Mouse (Mus musculus) activated CD4-positive, CD25-positive, alpha-beta regulatory T cell, adult 9 weeks (primary cell): ENCODE results near the gene R3hdm1. TPM values are rescaled to one million over a fixed set of nuclear protein-coding genes. Genes with fewer than 3 reads are reported as not detected.

Experiments
- polyA plus RNA-seq: library from polyadenylated mRNA; unstranded; fragments of 100-300 nt; shearing (Covaris generic); gene quantifications from one replicate; pipeline ENCODE4 v1.2.1, GENCODE M21; 2017

The R3hdm1 gene
- 88.7 TPM for polyA plus RNA-seq

DNA sequence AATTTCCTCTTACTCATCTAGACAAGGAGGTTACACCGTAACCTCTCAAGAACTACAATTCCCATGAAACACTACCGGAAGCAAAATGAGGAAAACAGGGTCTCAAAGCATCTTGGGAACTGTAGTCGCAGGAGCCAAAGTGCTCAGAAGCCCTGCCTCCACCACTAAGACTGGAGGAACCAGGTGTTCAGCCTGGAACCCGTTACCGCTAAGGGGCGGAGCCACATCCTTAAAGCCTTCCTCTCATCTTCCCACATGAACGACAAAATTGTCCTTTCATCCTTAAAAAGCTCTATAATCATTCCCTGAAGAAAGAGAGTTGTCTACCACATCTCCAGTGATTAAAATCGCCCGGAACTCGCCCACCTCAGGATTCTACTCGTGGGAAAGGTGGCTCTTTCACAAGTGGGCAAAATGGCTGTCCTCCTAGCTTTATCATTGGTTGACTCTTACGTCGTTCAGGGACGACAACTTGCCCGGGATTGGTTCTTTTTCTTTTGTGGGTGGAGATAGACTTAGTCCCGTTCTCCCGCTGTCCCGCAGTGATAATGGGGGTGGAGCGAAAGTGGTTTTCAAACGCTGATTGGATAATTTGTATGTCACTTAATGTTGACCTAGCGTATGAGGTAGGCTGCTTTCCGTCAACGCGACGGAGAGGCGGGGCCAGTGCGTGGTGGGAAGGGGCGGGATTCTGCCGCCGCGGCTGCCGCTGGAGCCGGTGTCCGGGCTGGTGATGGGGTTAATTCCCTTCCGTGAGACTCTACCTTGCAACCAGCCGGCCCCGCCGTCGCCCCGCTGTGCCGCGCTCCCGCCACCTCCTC lies at the start of gene R3hdm1, which contains the start of gene Zranb3:
Gene R3hdm1, plus strand, starts transcription at position 661 of the 821 bp plus-strand sequence.
Gene Zranb3, minus strand, starts transcription at position 407 of the 821 bp plus-strand sequence.

DNA sequence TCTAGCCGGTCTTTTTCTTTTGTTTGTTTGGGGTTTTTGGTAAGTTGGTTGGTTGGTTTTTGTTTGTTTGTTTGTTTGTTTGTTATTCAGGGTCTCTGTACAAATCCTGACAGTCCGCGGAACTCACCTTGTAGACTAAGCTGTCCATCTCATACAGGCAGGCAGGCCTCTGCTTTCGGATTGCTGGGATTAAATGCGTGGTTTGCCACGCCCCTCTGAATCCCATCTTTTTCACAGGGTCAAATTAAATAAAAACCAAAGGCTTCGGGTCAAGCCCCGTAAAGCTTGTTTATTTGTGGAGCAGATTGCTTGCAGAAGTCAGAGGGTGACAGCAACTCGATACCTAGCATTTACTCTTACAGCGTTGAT lies 140.5 kb downstream of the R3hdm1 start, which contains the start of gene Ubxn4:
Gene Ubxn4, plus strand, starts transcription at position 338 of the 369 bp plus-strand sequence.

Other genes with a start within 250 kb of the R3hdm1 start
- 0.77 TPM for gene Map3k19, start 248.3 kb upstream of the R3hdm1 start, polyA plus RNA-seq
- 68.9 TPM for gene Rab3gap1, start 234.5 kb upstream of the R3hdm1 start, polyA plus RNA-seq
- 1.9 TPM for gene Zranb3, start 254 bp upstream of the R3hdm1 start, polyA plus RNA-seq
- 115 TPM for gene Ubxn4, start 140.7 kb downstream of the R3hdm1 start, polyA plus RNA-seq
- gene Lct, start 225.0 kb downstream of the R3hdm1 start, polyA plus RNA-seq = 0.06 TPM